10 mouse cellular contexts compared by ENCODE assay signal in genomic region chr9:11206829-11207228, GRCm38 (mm10).
DNase-seq lines count a peak whose midpoint lies in the region; ATAC-seq and TF ChIP-seq lines count a peak whose summit lies in the region.
"Had no signal": no experiment of that assay in that cellular context is flagged by ENCODE, and none has a peak within 500 bp of the region (broad histone marks: within the 10 kb centered on the region; RNA-seq: fewer than 3 reads in every experiment).

No protein-coding gene starts in this region.

- no peaks in the 10 kb centered on the region for H3K27me3 ChIP-seq in midbrain, embryonic 15.5 days (replicated peaks)
- H3K27me3 ChIP-seq in lung, postnatal 0 days (replicated peaks; ENCODE audit: insufficient read depth, low read length) = no peaks in the 10 kb centered on the region
- H3K27me3 ChIP-seq: CH12.LX; lung, embryonic 15.5 days had no signal

- WGBS in midbrain, embryonic 15.5 days = 70% methylated on average over 6 of the region's 6 CpGs
- WGBS in lung, postnatal 0 days = 73% methylated on average over 6 of the region's 6 CpGs

- peak; percentile 80 for ATAC-seq in midbrain, embryonic 15.5 days (replicated peaks)
- no peak for ATAC-seq in lung, postnatal 0 days

- H3K9me3 ChIP-seq in midbrain, embryonic 15.5 days = no peaks in the 10 kb centered on the region
- no peaks in the 10 kb centered on the region for H3K9me3 ChIP-seq in lung, postnatal 0 days (ENCODE audit: low read length)
- H3K9me3 ChIP-seq: lung, embryonic 15.5 days had no signal

- no peak overlapping the region for H3K4me3 ChIP-seq in layer of hippocampus, adult 2 months
- H3K4me3 ChIP-seq in midbrain, embryonic 15.5 days = no peak overlapping the region
- no peak overlapping the region for H3K4me3 ChIP-seq in lung, postnatal 0 days (ENCODE audit: low read depth, low read length)
- H3K4me3 ChIP-seq: lung, embryonic 15.5 days had no signal

- H3K36me3 ChIP-seq in midbrain, embryonic 15.5 days (replicated peaks) = no peaks in the 10 kb centered on the region
- no peaks in the 10 kb centered on the region for H3K36me3 ChIP-seq in lung, postnatal 0 days (ENCODE audit: insufficient read depth, low read length)
- H3K36me3 ChIP-seq: lung, embryonic 15.5 days had no signal

- DNase-seq in embryo, embryonic 10 days (ENCODE audit: low spot score) = peak; percentile 17
- no peak for DNase-seq in embryo, embryonic 9.5 days (ENCODE audit: extremely low spot score)
- DNase-seq in brain, adult 2 months (ENCODE audit: low read depth, low spot score) = peak; percentile 81
- DNase-seq in layer of hippocampus, adult 2 months (ENCODE audit: low spot score in 2 of 2) = peak; percentile 29 to 60
- no peak for DNase-seq in adrenal gland, postnatal 25 days
- no peak for DNase-seq in testis, postnatal 14 days (ENCODE audit: low spot score)
- DNase-seq in lung, postnatal 0 days (ENCODE audit: low spot score) = no peak

- H3K9ac ChIP-seq in midbrain, embryonic 15.5 days = no peak overlapping the region
- no peak overlapping the region for H3K9ac ChIP-seq in lung, postnatal 0 days (replicated peaks; ENCODE audit: low read depth)
- H3K9ac ChIP-seq: lung, embryonic 15.5 days had no signal

- TF ChIP-seq EP300 in lung, postnatal 0 days (IDR thresholded peaks at IDR 0.05) = no peak

- H3K4me1 ChIP-seq in midbrain, embryonic 15.5 days = no peaks in the 10 kb centered on the region
- H3K4me1 ChIP-seq in lung, postnatal 0 days (ENCODE audit: insufficient read depth, low read depth, low read length) = no peaks in the 10 kb centered on the region
- H3K4me1 ChIP-seq: lung, embryonic 15.5 days had no signal

- H3K27ac ChIP-seq in layer of hippocampus, adult 2 months = no peak overlapping the region
- no peak overlapping the region for H3K27ac ChIP-seq in midbrain, embryonic 15.5 days
- H3K27ac ChIP-seq in lung, postnatal 0 days (ENCODE audit: low read length) = no peak overlapping the region
- H3K27ac ChIP-seq: lung, embryonic 15.5 days had no signal

- no peak for TF ChIP-seq CTCF in layer of hippocampus, adult 2 months (conservative IDR thresholded peaks at IDR 0.05)
- no peak for TF ChIP-seq CTCF in lung, postnatal 0 days (IDR thresholded peaks at IDR 0.05)

- no peak overlapping the region for H3K4me2 ChIP-seq in midbrain, embryonic 15.5 days
- no peak overlapping the region for H3K4me2 ChIP-seq in lung, postnatal 0 days (replicated peaks; ENCODE audit: low read depth, low read length)
- H3K4me2 ChIP-seq: lung, embryonic 15.5 days had no signal

Comparison
In these comparisons a context has a peak if more than half of its experiments do, and no peak if none do; other contexts are left out.
1. DNase-seq: peak in embryo, embryonic 10 days (single experiment), brain, adult 2 months (single experiment) and layer of hippocampus, adult 2 months (2 of 2); none in embryo, embryonic 9.5 days (single experiment), adrenal gland, postnatal 25 days (single experiment), testis, postnatal 14 days (single experiment) and lung, postnatal 0 days (single experiment).